Mouse (Mus musculus): ENCODE measurements around the gene Clpp. TPM values are rescaled to one million over a fixed set of nuclear protein-coding genes. Genes with fewer than 3 reads are reported as not detected.
A peak's percentile ranks its signal among the peaks of the same experiment; 100 is the strongest.

Clpp gene
- polyA plus RNA-seq, 1 experiment from 2014 or later: 102 TPM

DNA sequence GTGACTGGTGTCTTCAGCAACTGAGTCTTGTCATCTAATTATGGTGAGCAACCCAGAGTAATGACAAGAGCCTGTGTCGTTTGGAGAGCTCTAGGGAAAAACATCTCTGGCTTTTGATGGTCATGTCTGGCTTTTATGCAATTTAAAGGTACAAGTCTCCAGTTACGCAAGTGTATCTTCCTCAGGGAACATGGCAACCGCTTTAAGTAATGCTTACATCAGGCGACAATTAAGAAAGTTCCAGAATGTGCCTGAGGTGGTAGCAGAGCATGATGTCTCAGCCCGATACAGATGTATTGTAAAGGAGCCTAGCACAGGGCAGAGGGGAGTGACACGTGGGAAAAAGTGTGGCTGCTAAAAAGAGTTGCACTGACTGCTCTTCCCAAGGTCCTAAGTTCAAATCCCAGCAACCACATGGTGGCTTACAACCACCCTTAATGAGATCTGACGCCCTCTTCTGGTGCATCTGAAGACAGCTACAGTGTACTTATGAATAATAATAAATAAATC is 1.1 kb upstream of the Clpp start:
- H3K4me3 ChIP-seq: peak overlapping the region; percentile 89
- ATAC-seq (ENCODE audit: insufficient number of reproducible peaks, low FRiP score): no peak
- no peak overlapping the region for H3K27ac ChIP-seq (ENCODE audit: poor library complexity, severe bottlenecking)
- H3K4me1 ChIP-seq (replicated peaks): peaks cover 7% of the 10 kb centered on the region
- peak overlapping the region; percentile 83 for H3K4me2 ChIP-seq
- H3K9me3 ChIP-seq (replicated peaks): no peaks in the 10 kb centered on the region
- peaks cover 26% of the 10 kb centered on the region for H3K36me3 ChIP-seq
- no peaks in the 10 kb centered on the region for H3K27me3 ChIP-seq (replicated peaks)
- H3K9ac ChIP-seq: no peak overlapping the region
- WGBS: 70% methylated on average over 7 of the region's 7 CpGs

DNA sequence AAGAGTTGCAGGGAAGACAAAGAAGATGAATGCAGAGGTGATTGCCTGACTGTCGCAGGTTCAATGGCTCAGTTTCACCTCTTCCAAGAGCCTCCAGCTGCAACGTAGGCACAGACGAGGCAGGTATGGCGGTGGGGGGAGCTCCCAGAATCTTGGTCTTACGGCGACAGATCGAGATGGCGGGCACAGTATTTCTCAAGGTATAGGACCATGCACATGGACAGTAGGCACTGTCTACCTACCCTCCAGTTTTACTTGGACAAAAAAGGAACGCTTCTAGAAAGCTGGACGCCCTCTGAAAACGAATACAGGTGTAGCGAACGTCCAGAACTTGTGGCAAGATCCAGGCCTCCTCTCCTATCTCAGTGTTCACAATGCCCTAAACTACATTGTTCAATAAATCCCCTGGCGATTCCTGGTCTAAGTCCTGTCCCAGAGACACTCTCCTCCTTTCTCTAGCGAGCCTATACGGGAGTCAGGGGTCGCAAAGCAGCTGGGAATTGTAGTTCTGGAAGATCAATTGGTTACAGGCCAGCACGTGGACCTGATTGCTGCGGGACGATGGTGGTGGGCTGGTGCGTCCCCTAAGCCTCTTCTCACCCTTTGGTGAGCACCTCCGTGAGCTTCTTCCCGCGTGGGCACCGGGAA is 514 bp upstream of the Clpp start:
- Histone ChIP-seq H3K9me3 (replicated peaks) (no peaks in the 10 kb centered on the region), H3K9ac (peak overlapping the region; percentile 63), H3K27me3 (replicated peaks) (no peaks in the 10 kb centered on the region), H3K4me1 (replicated peaks) (peaks cover 7% of the 10 kb centered on the region), H3K27ac (ENCODE audit: poor library complexity, severe bottlenecking) (peak overlapping the region; percentile 31; the same call in 1 of the 2 replicates), H3K4me2 (peak overlapping the region; percentile 83), H3K4me3 (peak overlapping the region; percentile 89), H3K36me3 (peaks cover 32% of the 10 kb centered on the region)
- WGBS: 4% methylated on average over 25 of the region's 25 CpGs
- peak; percentile 87 for ATAC-seq (ENCODE audit: insufficient number of reproducible peaks, low FRiP score)

DNA sequence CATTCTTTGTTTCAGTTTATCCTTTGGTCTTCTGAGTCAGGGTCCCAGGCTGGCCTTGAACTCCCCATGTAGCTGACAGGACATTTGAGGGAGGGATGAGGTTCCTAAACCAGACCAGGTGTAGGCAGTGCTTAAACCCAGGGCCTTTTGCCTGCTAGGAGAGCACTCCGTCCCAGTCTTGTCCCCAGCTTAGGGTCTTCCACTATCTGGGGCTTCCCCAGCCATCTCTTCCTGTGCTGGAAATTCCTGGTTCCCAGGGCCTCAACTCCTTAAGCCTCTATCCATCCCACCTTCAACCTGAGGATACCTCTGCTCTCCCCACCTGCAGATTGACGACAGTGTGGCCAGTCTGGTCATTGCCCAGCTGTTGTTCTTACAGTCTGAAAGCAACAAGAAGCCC is 861 bp downstream of the Clpp start:
- Histone ChIP-seq H3K4me2 (peak overlapping the region; percentile 83), H3K27ac (ENCODE audit: poor library complexity, severe bottlenecking) (no peak overlapping the region), H3K36me3 (peaks cover 45% of the 10 kb centered on the region), H3K4me3 (peak overlapping the region; percentile 89), H3K9me3 (replicated peaks) (no peaks in the 10 kb centered on the region), H3K9ac (peak overlapping the region; percentile 88), H3K27me3 (replicated peaks) (no peaks in the 10 kb centered on the region), H3K4me1 (replicated peaks) (peaks cover 7% of the 10 kb centered on the region)
- ATAC-seq (ENCODE audit: insufficient number of reproducible peaks, low FRiP score): no peak
- WGBS: 61% methylated on average over 2 of the region's 2 CpGs

DNA sequence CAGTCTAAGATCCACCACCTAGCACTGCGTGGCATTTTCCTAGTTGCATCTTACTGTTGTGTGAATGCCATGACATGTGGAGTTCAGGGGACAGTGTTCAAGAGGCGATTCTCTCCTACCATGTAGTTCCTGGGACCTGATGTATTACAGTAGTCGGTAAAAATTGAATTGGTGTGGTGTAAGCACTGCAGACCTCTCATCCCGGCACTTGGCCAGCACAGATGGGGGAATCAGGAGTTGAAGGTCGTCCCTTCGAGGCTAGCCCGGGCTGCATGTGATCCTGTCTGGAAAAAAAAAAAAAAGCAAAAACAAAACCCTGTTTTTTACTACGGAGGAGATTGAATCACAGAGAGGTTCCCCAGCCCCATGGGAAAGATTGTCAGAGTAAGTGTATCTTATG is 4.9 kb downstream of the Clpp start:
- no peak for ATAC-seq (ENCODE audit: insufficient number of reproducible peaks, low FRiP score)
- Histone ChIP-seq H3K4me1 (replicated peaks) (peaks cover 23% of the 10 kb centered on the region), H3K36me3 (peaks cover 65% of the 10 kb centered on the region), H3K9ac (no peak overlapping the region), H3K9me3 (replicated peaks) (no peaks in the 10 kb centered on the region), H3K27me3 (replicated peaks) (no peaks in the 10 kb centered on the region), H3K4me2 (no peak overlapping the region), H3K27ac (ENCODE audit: poor library complexity, severe bottlenecking) (no peak overlapping the region), H3K4me3 (no peak overlapping the region)
- 86% methylated on average over 8 of the region's 8 CpGs for WGBS

DNA sequence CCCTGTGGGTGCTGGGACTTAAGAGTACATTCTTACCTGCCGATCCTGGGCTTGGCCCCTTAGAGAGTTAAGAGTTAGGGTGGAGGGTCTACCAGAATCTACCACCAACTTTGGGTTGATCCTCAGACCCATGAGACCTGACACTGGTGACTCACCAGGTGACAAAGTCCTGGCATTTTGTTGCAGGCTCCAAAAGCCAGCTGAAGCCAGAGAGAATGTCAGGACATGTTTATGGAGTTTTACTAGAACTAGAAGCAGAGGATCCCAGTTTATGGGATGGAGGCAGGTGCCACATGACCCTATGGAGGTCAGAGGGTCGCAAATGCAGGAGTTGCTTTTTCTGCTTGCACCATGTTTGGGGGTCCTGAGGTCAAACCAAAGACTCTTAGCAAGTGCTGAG is 6.4 kb downstream of the Clpp start:
- peaks cover 30% of the 10 kb centered on the region for H3K4me1 ChIP-seq (replicated peaks)
- 50% methylated on average over 2 of the region's 2 CpGs for WGBS
- ATAC-seq (ENCODE audit: insufficient number of reproducible peaks, low FRiP score): no peak
- no peak overlapping the region for H3K4me2 ChIP-seq
- no peaks in the 10 kb centered on the region for H3K9me3 ChIP-seq (replicated peaks)
- H3K27ac ChIP-seq (ENCODE audit: poor library complexity, severe bottlenecking): no peak overlapping the region
- H3K4me3 ChIP-seq: no peak overlapping the region
- no peaks in the 10 kb centered on the region for H3K27me3 ChIP-seq (replicated peaks)
- peak overlapping the region; percentile 11; the same call in 1 of the 2 replicates for H3K9ac ChIP-seq
- peaks cover 63% of the 10 kb centered on the region for H3K36me3 ChIP-seq

DNA sequence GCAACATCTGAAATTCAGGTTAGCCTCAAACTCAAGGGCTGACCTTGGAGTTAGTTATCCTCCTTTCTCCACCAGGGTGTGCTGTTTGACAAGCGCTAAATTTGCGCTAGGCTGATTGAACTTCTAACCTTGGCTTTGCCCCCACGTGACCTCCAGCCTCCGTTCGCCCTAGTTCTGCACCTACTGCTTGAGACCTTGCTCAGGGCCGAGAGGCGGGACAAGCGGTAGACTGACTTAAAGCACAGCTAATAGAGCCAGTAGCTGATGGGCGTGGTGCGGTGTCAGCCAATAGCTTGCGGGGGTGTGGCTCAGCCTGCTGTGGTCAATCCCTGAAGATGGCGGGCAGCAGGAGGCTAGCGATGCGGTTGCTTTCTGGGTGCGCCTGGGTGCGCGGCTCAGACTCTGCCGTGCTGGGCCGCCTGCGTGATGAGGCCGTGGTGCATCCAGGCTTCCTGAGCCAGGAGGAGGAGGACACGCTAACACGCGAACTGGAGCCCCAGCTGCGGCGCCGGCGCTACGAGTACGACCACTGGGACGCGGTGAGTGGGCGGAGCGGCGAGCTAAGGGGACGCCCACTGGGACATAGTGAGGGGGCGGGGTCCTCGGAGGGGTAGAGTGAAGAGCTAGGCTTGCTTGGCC is 7.0 kb downstream of the Clpp start, which contains the start of gene Alkbh7:
TSS of gene Alkbh7 (plus strand) at position 311 of the 639 bp plus-strand sequence.
- H3K4me3 ChIP-seq: peak within 1 kb of the TSS; percentile 84
- WGBS: under 1% methylated on average over 38 of the region's 38 CpGs
- ATAC-seq (ENCODE audit: insufficient number of reproducible peaks, low FRiP score): peak; percentile 99
- H3K4me2 ChIP-seq: peak within 1 kb of the TSS; percentile 79
- H3K9ac ChIP-seq: peak within 1 kb of the TSS; percentile 74
- no peaks in the 10 kb centered on the region for H3K9me3 ChIP-seq (replicated peaks)
- H3K36me3 ChIP-seq: peaks cover 58% of the 10 kb centered on the region
- H3K27me3 ChIP-seq (replicated peaks): no peaks in the 10 kb centered on the region
- peaks cover 35% of the 10 kb centered on the region for H3K4me1 ChIP-seq (replicated peaks)
- peak within 1 kb of the TSS; percentile 65; the same call in 1 of the 2 replicates for H3K27ac ChIP-seq (ENCODE audit: poor library complexity, severe bottlenecking)

DNA sequence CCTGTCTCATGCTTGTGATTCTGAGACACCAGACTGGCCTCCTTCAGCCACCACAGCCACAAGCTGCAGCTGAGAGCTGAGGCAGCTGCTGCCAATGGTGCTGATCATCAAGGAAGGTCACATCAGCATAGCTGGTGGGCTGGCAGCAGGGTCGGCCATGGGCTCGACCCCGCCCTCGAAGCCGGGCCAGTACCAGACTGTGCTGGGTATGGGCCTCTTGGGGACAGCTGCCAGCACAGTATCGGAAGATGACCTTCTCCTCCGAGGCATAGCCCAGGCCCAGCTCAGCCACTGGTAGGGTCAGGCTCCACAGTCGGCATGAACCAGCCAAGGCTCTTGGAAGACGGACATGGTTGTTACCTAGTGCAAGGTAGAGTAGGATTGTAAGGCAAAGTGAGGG is 9.3 kb downstream of the Clpp start:
- H3K9me3 ChIP-seq (replicated peaks): no peaks in the 10 kb centered on the region
- 89% methylated on average over 9 of the region's 9 CpGs for WGBS
- no peak overlapping the region for H3K4me2 ChIP-seq
- no peak overlapping the region for H3K4me3 ChIP-seq
- peaks cover 57% of the 10 kb centered on the region for H3K36me3 ChIP-seq
- peaks cover 40% of the 10 kb centered on the region for H3K4me1 ChIP-seq (replicated peaks)
- no peak for ATAC-seq (ENCODE audit: insufficient number of reproducible peaks, low FRiP score)
- H3K27me3 ChIP-seq (replicated peaks): no peaks in the 10 kb centered on the region
- H3K27ac ChIP-seq (ENCODE audit: poor library complexity, severe bottlenecking): no peak overlapping the region
- no peak overlapping the region for H3K9ac ChIP-seq

DNA sequence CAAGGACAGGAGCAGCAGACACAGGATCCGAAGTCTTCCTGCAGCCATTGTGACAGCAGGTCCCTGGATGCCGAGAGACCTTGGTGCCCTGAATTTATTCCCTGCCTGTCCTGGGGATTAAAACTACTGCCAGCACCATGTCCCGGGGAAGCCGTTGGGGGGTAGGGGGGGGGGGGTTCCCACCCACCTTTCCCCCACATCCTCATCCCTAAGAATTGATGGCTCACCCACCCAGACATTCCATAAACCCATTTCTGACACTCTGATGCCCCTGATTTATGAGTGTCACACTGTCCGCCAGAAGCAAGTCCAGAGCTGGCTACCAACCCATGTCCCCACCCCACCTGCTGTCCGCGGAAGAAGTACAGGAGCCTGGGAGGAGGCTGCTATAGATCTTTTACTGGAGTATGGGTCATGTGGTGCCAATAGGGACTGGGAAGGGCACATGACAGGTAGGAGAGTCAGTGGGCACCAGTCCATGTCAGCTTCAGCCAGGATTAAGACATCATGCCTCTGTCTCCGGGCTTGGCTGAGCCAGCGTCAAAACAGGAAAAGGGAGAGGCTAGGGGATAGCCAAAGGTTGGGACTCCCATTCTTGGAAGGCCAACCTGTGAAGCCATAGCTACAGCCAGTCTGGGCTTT is 10.0 kb downstream of the Clpp start, which contains the start of gene Pspn:
TSS of gene Pspn (minus strand) at position 51 of the 642 bp plus-strand sequence.
- WGBS: 79% methylated on average over 9 of the region's 9 CpGs
- H3K9ac ChIP-seq: no peak within 1 kb of the TSS
- no peak for ATAC-seq (ENCODE audit: insufficient number of reproducible peaks, low FRiP score)
- peaks cover 40% of the 10 kb centered on the region for H3K4me1 ChIP-seq (replicated peaks)
- H3K27me3 ChIP-seq (replicated peaks): no peaks in the 10 kb centered on the region
- no peak within 1 kb of the TSS for H3K4me3 ChIP-seq
- H3K27ac ChIP-seq (ENCODE audit: poor library complexity, severe bottlenecking): peak within 1 kb of the TSS; percentile 71; the same call in 1 of the 2 replicates
- H3K4me2 ChIP-seq: no peak within 1 kb of the TSS
- no peaks in the 10 kb centered on the region for H3K9me3 ChIP-seq (replicated peaks)
- peaks cover 57% of the 10 kb centered on the region for H3K36me3 ChIP-seq

DNA sequence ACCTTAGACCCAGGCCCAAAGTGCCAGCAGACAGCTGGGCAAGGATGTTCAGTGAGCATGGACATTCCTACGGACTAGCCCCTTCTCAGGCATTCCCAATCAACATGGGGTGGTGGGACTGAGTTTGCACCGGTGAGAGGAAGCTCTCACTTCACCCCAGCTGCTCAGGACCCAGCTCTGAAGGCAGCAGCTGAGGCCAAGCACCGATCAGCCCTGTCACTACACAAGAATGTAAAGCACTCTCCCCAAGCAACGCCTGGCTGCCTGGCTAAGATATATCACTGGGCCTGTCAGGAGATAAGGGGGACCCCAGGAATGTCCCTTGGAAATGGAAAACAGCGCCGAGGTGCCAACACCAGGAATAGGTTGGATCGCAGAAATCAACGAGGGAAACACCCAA is 11.1 kb downstream of the Clpp start:
- H3K9me3 ChIP-seq (replicated peaks): no peaks in the 10 kb centered on the region
- ATAC-seq (ENCODE audit: insufficient number of reproducible peaks, low FRiP score): no peak
- no peak overlapping the region for H3K4me3 ChIP-seq
- peaks cover 57% of the 10 kb centered on the region for H3K36me3 ChIP-seq
- H3K4me2 ChIP-seq: peak overlapping the region; percentile 35
- peak overlapping the region; percentile 71 for H3K27ac ChIP-seq (ENCODE audit: poor library complexity, severe bottlenecking)
- H3K27me3 ChIP-seq (replicated peaks): no peaks in the 10 kb centered on the region
- H3K9ac ChIP-seq: peak overlapping the region; percentile 46; the same call in 1 of the 2 replicates
- 20% methylated on average over 8 of the region's 8 CpGs for WGBS
- H3K4me1 ChIP-seq (replicated peaks): peaks cover 40% of the 10 kb centered on the region

DNA sequence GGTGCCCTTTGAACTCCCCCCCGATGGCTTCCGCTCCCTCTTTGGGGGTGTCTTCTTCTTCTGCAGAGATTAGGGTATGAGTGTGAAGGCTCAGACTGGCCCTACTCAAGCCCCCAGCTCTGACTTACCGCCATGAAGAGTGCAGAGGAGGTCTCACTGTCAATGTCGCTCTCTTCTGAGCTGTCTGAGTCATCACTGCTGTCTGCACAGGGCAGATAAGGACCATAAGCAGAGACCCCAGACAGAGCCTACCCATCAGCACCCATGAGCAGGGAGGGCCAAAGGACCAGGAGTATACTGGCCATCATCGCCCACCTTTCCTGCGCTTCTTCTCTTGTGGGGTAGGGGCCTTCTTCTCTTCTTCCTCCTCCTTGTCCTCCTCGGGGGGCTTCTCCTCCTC is 13.9 kb downstream of the Clpp start:
- H3K27ac ChIP-seq (ENCODE audit: poor library complexity, severe bottlenecking): no peak overlapping the region
- H3K36me3 ChIP-seq: peaks cover 73% of the 10 kb centered on the region
- H3K4me1 ChIP-seq (replicated peaks): peaks cover 24% of the 10 kb centered on the region
- peak; percentile 67 for ATAC-seq (ENCODE audit: insufficient number of reproducible peaks, low FRiP score)
- no peak overlapping the region for H3K4me2 ChIP-seq
- no peaks in the 10 kb centered on the region for H3K9me3 ChIP-seq (replicated peaks)
- H3K9ac ChIP-seq: no peak overlapping the region
- 72% methylated on average over 7 of the region's 7 CpGs for WGBS
- no peaks in the 10 kb centered on the region for H3K27me3 ChIP-seq (replicated peaks)
- H3K4me3 ChIP-seq: no peak overlapping the region
